Mouse (Mus musculus) ovary, adult 2 months (tissue): ENCODE results near the gene Tgtp2. TPM values are rescaled to one million over a fixed set of nuclear protein-coding genes. Genes with fewer than 3 reads are reported as not detected.

Experiments
- polyA plus RNA-seq: library from polyadenylated mRNA; depleted of rRNA; stranded (reverse); fragments of >200 nt; gene quantifications from 2 replicates; pipeline ENCODE4 v1.2.3, GENCODE M21; 2012; rRNA removed

Gene Tgtp2
- 2.0 TPM in 2 replicates for polyA plus RNA-seq

GRCm38 (mm10) chr11:49063713-49064469, at the start of gene Tgtp2:
Gene Tgtp2 (minus strand): TSS chr11:49064206.

DNA sequence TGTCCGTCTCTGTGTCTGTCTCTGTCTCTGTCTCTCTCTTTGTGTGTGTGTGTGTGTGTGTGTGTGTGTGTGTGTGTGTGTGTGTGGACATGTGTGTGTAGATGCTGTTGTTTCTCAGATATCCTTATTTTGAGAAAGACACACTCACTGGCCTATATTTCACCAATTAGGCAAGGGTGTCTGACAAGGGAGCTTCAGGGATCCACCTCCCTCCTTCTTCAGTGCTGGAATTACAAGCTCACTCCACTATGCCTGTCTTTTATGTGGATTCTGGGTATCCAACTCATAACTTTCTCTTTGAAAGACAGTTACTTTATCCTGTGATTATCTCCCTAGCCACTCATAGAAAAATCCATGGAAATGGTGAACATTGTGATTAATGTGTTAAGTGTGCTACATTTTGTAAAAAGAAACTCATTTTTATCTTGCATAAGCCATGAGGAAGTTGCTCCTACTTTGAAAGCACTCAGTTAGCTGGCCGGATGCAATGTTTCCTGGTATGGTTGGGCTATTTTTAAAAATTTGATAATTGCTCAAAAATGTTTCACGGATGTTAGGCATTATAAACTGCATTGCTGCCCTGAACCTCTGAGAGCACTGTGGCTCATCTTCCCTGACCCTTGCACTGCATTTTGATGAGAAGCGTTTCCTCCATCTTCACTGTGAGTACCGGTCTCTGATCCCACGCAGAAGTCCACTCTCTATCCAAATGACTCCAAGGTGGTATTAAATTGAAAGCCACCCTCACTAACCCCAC, 12.2 kb upstream of the Tgtp2 start, which contains the start of gene Ifi47:
Gene Ifi47, plus strand, starts transcription at position 587 of the 757 bp plus-strand sequence.

GRCm38 (mm10) chr11:49051093-49051891, 12.7 kb downstream of the Tgtp2 start, which contains the start of gene 9930111J21Rik2:
Gene 9930111J21Rik2 (minus strand): TSS chr11:49051242.

Other genes with a start within 250 kb of the Tgtp2 start
- 33.9 and 35.4 TPM in 2 replicates for gene Trim41, start 246.9 kb downstream of the Tgtp2 start, polyA plus RNA-seq
- gene Trim7, start 238.1 kb downstream of the Tgtp2 start, polyA plus RNA-seq: 22.2 and 25.4 TPM in 2 replicates
- gene Gm12184, start 237.6 kb downstream of the Tgtp2 start, polyA plus RNA-seq: 16.3 and 26.6 TPM in 2 replicates
- gene Irgm1, start 192.5 kb downstream of the Tgtp2 start, polyA plus RNA-seq: 7.1 and 9.1 TPM in 2 replicates
- 0.15 and 0.18 TPM in 2 replicates for gene Gm5431, start 162.0 kb downstream of the Tgtp2 start, polyA plus RNA-seq
- gene Psme2b, start 118.0 kb downstream of the Tgtp2 start, polyA plus RNA-seq: 1.7 and 3.1 TPM in 2 replicates
- gene Olfr56, start 85.3 kb downstream of the Tgtp2 start, polyA plus RNA-seq: 0.07 and 0.11 TPM in 2 replicates
- 1.0 and 1.5 TPM in 2 replicates for gene 9930111J21Rik1, start 84.8 kb downstream of the Tgtp2 start, polyA plus RNA-seq
- gene Gm12185, start 72.0 kb downstream of the Tgtp2 start, polyA plus RNA-seq: 0.03 and 0.05 TPM in 2 replicates
- gene Tgtp1, start 70.0 kb downstream of the Tgtp2 start, polyA plus RNA-seq: 0.43 and 0.56 TPM in 2 replicates
- 0.54 and 1.0 TPM in 2 replicates for gene 9930111J21Rik2, start 13.0 kb downstream of the Tgtp2 start, polyA plus RNA-seq
- gene Ifi47, start 12.4 kb upstream of the Tgtp2 start, polyA plus RNA-seq: 2.3 and 4.1 TPM in 2 replicates
- gene Olfr1396, start 50.7 kb upstream of the Tgtp2 start, polyA plus RNA-seq: 0.52 TPM in 1 of 2 replicates, not detected in the other
- not detected in 2 replicates for gene Olfr1395, start 78.1 kb upstream of the Tgtp2 start, polyA plus RNA-seq
- gene Olfr1394, start 90.2 kb upstream of the Tgtp2 start, polyA plus RNA-seq: not detected in 2 replicates
- gene Btnl9, start 123.0 kb upstream of the Tgtp2 start, polyA plus RNA-seq: 7.7 and 9.6 TPM in 2 replicates
- gene Zfp62, start 139.1 kb upstream of the Tgtp2 start, polyA plus RNA-seq: 0.97 and 1.0 TPM in 2 replicates
- 218 and 240 TPM in 2 replicates for gene Mgat1, start 180.0 kb upstream of the Tgtp2 start, polyA plus RNA-seq
- not detected in 2 replicates for gene Olfr1393, start 214.1 kb upstream of the Tgtp2 start, polyA plus RNA-seq
- 0.16 and 0.17 TPM in 2 replicates for gene Olfr1392, start 221.1 kb upstream of the Tgtp2 start, polyA plus RNA-seq
- not detected in 2 replicates for gene Olfr10, start 240.5 kb upstream of the Tgtp2 start, polyA plus RNA-seq